Mouse (Mus musculus) cerebellum, postnatal 14 days (tissue): ENCODE results near the gene Ift43.

ENCODE experiments used
- DNase-seq, 2 experiments: peaks; one replicate each; pipeline ENCODE4 v3.0.0; 2021; ENCODE audit warnings: mixed read lengths in 2 of 2

Ift43 gene

GRCm38 (mm10) chr12:86175476-86175942 lies 93.2 kb downstream of the Ift43 start:
- DNase-seq: no peak

GRCm38 (mm10) chr12:86176675-86177339 lies 94.5 kb downstream of the Ift43 start:
- DNase-seq: no peak

- DNase-seq: peak in 1 of 2 experiments; percentile 59
Observed at GRCm38 (mm10) chr12:86179266-86179665, 96.9 kb downstream of the Ift43 start.

GRCm38 (mm10) chr12:86181320-86181751 lies 99.0 kb downstream of the Ift43 start:
- DNase-seq: peak in 1 of 2 experiments; percentile 37

GRCm38 (mm10) chr12:86181879-86182278 lies 99.5 kb downstream of the Ift43 start:
- DNase-seq: no peak

GRCm38 (mm10) chr12:86182414-86182813 lies 100.1 kb downstream of the Ift43 start:
- no peak for DNase-seq

- DNase-seq: peak in 1 of 2 experiments; percentile 60
Observed at GRCm38 (mm10) chr12:86188161-86188560, 105.8 kb downstream of the Ift43 start.

- no peak for DNase-seq
Observed at GRCm38 (mm10) chr12:86189601-86190323, 107.4 kb downstream of the Ift43 start.

GRCm38 (mm10) chr12:86192036-86192449 lies 109.7 kb downstream of the Ift43 start:
- peak in 1 of 2 experiments; percentile 46 for DNase-seq

GRCm38 (mm10) chr12:86196944-86197343 lies 114.6 kb downstream of the Ift43 start:
- no peak for DNase-seq

GRCm38 (mm10) chr12:86203443-86204057 lies 121.2 kb downstream of the Ift43 start:
- no peak for DNase-seq

GRCm38 (mm10) chr12:86211099-86211520 lies 128.8 kb downstream of the Ift43 start:
- DNase-seq: peak in 1 of 2 experiments; percentile 10
